Mouse (Mus musculus): ENCODE results near the gene Pold4.

Gene Pold4

DNA sequence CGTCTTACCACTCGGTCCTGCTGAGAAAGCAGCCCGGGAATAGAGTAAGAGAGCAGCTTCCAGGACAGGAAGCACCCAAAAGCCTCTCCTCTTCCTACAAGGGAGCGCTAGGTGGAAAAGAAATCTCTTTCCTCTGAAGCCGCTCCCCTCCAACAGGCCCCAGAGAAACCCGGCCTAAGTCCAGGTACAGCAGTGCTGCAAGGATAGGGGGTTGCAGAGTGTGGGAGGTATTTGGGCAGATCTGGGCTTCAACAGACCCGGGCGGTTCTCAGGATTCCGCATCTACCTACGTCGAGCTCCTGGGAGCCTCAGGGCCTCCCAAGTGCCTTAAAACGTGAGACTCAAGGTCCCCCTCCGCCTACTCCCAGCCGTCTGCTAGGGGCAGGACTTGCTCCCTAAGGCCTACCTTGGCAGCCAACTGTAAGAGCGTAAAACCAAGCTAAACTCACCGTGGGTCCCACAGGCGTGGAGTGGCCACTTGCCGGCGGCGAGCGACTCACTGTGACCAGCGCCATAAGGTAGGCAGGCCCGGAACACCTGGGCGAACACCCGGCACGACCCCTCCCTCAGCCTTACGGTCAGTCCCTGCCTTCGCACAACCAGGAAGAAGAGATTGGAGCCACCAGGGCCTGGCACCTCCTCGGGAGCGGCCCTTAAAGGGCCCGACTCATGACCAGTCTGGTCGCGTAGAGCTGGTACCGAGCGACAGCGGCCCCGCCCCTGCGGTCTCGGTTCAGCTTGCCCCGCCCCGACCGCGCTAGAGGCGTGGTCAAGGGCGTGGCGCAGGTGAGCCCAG lies 37.1 kb downstream of the Pold4 start, which contains the start of gene Ssh3:
Gene Ssh3, minus strand, starts transcription at position 615 of the 796 bp plus-strand sequence.
- in situ Hi-C loops (cut with MboI, MseI), result no loop called here

DNA sequence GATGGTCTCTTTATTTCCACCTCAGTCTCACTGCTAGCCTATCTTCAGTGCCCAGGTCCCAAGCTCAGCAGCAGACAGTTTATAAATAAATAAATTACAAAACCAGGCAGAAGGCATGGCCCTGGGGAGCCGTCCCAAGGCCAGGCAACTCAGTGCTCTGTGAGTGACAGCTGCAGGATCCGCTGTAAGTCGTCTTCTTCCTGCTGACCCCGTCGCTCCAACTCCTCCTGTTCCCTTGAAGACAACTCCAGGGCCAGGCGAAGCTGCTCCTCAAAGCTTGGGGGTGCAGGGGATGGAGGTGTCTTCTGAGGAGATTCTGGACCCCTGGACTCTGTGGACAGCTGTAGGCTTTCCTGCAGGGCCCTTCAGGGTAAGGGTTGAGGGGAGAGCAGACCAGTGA lies 38.5 kb downstream of the Pold4 start:
- in situ Hi-C loops (cut with MboI, MseI), result no loop called here

DNA sequence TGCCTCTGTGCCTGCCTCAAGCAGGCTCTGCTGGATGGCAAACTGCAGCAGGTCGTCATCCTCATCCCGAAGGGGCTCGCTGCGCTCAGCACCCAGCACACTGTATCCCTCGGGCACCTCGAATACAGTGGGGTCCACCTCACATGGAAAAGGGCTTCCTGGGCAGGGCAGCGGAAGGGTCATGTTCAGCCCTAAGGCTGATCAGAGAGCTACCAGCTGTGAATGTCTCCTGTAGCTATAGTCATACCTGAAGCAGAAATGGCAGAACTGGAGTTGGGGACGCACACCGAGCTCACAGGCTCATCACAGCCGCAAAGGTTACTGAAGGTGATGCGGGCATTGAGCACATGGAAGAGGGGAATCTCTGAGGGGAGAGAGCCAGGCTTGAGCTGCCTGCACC lies 39.3 kb downstream of the Pold4 start:
- in situ Hi-C loops (cut with MboI, MseI), result no loop called here

DNA sequence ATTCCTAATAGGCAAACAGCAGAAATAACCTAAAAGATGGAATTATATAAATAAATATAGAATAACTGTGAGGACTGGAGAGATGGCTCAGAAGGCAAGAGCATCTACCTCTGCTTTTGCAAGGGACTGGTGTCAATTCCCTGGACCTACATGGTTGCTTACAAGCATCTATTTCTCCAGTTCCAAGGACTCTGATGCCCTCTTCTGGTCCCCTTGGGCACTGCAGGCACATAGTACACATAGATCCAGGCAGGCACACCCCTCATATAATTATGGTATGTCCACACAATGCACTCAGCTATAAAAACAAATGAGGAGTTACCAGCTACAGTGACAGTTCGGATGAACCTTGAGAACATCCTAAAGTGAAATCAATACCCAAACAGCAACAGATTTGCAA lies 47.8 kb downstream of the Pold4 start:
- in situ Hi-C loops (cut with MboI, MseI), result no loop called here

DNA sequence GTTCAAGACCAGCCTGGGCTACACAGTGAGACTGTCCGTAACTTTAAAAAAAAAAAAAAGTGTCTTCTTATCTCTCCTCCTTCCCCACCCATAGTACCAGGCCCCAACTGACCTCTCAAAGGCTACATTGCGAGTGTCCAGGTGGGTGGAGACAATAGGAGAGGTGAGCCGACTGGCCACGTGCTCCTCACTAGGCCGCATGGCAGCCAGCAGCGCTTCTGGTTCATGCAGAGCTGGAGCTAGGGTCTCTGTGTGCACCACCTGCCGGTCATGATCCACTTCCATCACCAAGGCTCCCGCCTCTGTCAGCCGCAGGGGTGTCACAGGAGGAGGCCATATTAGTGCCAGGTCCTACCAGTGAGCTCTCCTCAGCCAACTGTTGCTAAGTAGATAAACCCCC lies 48.7 kb downstream of the Pold4 start:
- in situ Hi-C loops (cut with MboI, MseI), result no loop called here

DNA sequence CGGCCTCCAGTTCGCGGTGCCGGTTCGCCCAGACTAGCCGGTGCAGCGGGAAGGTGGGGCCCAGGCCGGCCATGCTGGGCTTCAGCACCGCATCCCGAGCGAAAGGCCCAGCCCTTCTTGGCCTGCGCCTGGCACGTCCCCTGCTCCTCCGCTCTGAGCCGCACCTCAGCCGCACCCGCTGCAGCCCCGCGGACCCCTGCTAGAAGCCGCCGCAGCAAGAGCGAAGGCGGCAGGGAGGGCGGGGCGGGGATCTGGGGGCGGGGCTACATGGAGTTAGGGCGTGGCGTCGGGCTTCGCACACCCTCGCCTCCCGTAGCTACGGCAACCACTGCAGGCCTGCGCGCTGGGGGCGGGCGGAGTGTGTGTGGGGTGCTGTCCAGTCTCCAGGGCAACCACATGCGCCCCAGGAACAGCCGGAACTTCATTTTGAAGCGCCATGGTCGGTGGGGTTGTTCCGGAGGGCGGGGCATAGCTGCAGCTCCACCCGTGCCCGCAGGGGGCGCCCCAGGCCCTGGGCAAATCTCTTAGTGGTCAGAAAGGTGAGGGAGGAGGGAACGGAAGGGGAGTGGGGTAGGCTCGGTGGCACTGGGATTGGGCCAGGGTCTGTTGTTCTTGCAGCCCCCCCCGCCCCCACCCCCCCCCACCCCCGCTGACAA lies 51.3 kb downstream of the Pold4 start, which contains the start of gene Ankrd13d:
Gene Ankrd13d, minus strand, starts transcription at position 240 of the 656 bp plus-strand sequence.
- in situ Hi-C loops (cut with MboI, MseI), result no loop called here

All from T-helper 2 cell (primary cell).